Mouse (Mus musculus) embryonic fibroblast, embryonic 13.5 days (primary cell): ENCODE measurements at regions not wholly inside any gene's neighbourhood (a gene's known extent, or its start where the extent isn't known, plus 50 kb on each side); places are given as distances from the start of the nearest gene placed in this dataset.

ENCODE experiments used
- H3K27ac ChIP-seq: 2 replicates; pipeline ENCODE4 v1.5.1; 2012; ENCODE audit warnings: low read length, control low read depth, inconsistent platforms; ENCODE audit not compliant: insufficient read depth
- H3K4me1 ChIP-seq: 2 replicates; pipeline ENCODE4 v1.6.1; 2011; ENCODE audit warnings: low read length; ENCODE audit not compliant: control insufficient read depth, insufficient read depth
- H3K4me3 ChIP-seq: 2 replicates; pipeline ENCODE4 v1.5.1; 2011; ENCODE audit warnings: mild to moderate bottlenecking, control low read depth, low read length; ENCODE audit not compliant: insufficient read depth
- CTCF ChIP-seq: IDR thresholded peaks from 2 replicates; pipeline ENCODE4 v1.5.1; 2011; ENCODE audit warnings: mild to moderate bottlenecking, control low read depth, low read length, moderate library complexity, borderline replicate concordance; ENCODE audit not compliant: insufficient read depth
- POLR2A ChIP-seq: IDR thresholded peaks from 2 replicates; pipeline ENCODE4 v1.6.1; 2011; ENCODE audit warnings: low read depth, mild to moderate bottlenecking, control low read depth, low read length, moderate library complexity

DNA sequence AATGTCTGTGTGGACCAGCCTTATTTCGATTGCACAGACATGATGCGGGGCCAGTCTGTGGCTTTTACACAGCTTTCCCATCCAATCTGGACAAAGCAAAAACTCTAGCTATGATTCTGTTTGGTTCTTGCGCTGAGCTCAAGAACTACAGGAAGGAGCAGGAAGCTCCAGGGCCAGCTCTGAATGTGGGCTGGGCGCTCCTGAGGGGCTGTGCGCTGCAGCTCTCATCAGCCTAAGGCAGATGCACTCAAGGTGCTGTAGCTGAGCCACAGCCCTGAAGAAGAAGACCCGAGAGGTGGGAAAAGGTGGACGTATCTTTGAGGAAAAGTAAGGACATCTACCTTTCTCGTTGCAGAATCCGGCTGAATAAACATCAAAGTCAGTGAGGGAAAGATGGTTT lies 278.2 kb upstream of the Nrsn1 start:
- TF ChIP-seq POLR2A: no peak
- no peak for TF ChIP-seq CTCF
- Histone ChIP-seq H3K4me3 (no peak overlapping the region), H3K4me1 (no peaks in the 10 kb centered on the region), H3K27ac (no peak overlapping the region)

DNA sequence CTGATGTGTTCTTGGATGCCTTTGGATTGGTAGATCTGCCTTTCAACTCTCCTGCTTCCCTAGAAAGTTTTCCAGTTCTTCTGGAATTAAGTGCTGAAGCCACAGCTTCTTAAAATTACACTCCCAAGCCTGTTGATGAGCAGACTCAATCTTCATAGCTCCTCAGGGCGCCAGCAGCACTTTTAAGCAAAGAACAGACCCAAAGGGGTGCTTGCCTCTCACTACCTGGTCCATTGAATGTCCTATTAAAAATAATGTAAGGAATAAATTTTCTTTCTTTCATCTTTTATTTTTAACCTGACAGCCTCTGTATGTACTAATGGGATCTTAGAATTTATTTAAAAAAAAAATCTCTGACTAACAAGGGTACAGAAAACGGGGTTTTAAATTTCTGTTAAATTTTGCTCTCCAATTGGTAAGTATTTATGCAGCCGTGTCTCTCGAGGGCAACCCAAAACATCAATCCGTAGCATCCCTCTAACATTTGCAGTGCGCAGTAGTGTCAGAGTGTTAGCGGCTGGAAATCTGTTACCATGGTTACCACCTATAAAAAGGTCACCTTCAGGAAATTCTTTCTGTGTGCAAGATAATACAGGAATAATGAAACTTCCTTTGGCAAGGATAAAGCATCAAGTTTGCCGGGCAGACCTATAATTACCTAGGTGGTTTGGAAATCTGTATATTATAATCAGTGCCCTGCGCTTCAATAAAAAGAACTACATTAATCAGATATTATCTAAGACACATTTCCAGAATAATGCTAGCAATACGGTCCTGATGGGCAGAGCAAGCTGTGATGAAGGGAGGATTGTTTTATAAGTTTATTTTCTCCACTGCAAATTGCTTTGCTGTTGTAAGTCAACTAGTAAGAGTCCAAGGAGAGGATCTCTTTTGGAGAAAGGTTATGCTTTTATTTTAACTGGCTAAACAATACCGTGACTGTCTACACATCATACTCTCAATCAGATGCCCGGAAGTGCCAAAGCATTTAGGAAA lies 277.1 kb upstream of the Nrsn1 start:
- H3K27ac ChIP-seq: no peak overlapping the region
- TF ChIP-seq CTCF: no peak
- TF ChIP-seq POLR2A: no peak
- H3K4me1 ChIP-seq: no peaks in the 10 kb centered on the region
- no peak overlapping the region for H3K4me3 ChIP-seq

DNA sequence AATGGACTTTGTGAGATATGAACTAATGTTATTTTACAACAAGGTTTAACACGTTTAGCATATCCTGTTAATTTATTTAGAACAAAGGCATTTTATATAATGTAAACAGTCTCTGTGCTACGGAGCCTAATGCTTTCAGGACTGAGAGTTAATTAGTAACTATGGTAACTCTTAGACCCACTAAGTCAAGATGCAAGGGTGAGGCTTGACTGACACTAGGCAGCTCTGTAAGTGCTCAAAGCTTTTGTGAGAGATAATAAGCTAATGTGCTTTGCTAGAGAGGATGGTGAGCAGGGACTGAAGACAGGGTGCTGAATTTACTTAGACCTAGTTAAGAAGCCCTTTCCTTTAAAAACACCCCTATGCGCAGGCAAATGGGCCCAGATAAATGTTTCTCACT lies 253.8 kb upstream of the Nrsn1 start:
- Histone ChIP-seq H3K27ac (no peak overlapping the region), H3K4me3 (no peak overlapping the region), H3K4me1 (no peaks in the 10 kb centered on the region)
- TF ChIP-seq CTCF: no peak
- no peak for TF ChIP-seq POLR2A

DNA sequence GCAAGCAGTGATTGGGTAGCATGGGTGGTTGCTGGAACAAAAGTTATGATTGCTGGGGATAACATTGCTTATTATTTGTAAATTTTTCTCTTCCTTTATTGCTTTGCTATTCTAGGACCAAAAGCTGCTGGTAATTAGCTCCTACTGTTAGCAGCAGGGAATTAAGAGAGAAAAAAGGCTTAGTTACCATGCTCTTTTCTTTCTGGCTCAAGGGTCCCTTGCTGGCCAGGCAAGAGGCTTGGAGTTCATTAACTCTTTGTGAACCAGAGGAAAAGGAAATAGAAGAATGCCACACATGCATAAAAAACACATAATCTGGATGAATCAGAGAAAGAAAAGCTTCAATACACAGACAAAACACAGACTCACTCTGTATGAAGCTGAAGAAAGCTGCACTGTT lies 237.1 kb upstream of the Nrsn1 start:
- H3K4me3 ChIP-seq: no peak overlapping the region
- no peaks in the 10 kb centered on the region for H3K4me1 ChIP-seq
- TF ChIP-seq CTCF (no peak), POLR2A (no peak)
- H3K27ac ChIP-seq: no peak overlapping the region

DNA sequence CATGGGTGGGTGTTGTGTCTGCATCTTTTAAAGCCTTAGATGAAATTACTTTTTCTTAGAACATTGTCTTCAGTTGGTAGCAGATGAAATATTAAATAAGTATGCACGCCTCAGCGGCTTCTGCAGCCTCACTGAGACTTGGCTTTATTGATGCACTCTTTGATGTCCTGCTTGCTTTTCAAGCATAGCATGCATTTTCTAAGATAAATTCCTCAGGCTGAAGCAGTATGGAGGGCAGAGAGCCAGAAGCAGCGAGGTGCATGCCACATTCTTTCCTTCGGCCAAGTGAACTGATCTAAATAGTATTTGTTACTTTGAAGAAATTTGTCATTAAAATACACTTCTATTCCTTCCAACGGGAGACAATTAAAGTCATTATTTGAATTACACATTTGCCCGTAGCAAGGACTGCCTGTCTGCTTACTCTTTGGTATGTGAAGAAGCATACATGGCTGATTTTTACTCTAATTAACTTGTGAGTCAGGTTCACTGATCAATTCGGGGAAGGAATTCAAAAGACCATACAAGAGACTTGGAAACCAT lies 224.3 kb upstream of the Nrsn1 start:
- TF ChIP-seq POLR2A (no peak), CTCF (no peak)
- H3K4me3 ChIP-seq: no peak overlapping the region
- H3K27ac ChIP-seq: no peak overlapping the region
- H3K4me1 ChIP-seq: peaks cover 6% of the 10 kb centered on the region; the same call in 1 of the 2 replicates

DNA sequence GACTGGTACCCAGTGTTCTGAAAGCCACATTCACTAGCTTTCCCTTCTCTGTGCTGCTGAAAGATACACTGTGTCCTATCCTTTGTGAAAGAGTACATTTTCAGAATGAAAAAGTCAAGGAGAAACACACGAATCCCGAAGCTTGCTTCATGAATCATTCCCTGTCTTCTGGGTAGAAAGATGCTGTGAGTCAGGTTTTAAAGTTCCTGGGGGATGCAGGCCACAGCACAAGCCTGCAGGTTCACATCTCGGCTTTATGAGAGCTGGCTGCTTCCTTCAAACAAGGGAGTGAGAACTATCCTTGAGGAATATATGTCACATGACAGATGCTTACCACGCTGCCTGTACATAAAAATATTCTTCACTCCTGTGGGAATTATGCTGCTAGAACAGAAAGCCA lies 219.7 kb upstream of the Nrsn1 start:
- H3K4me1 ChIP-seq: peaks cover 6% of the 10 kb centered on the region; the same call in 1 of the 2 replicates
- TF ChIP-seq POLR2A: no peak
- no peak for TF ChIP-seq CTCF
- peak overlapping the region; percentile 17; the same call in 1 of the 2 replicates for H3K27ac ChIP-seq
- no peak overlapping the region for H3K4me3 ChIP-seq

DNA sequence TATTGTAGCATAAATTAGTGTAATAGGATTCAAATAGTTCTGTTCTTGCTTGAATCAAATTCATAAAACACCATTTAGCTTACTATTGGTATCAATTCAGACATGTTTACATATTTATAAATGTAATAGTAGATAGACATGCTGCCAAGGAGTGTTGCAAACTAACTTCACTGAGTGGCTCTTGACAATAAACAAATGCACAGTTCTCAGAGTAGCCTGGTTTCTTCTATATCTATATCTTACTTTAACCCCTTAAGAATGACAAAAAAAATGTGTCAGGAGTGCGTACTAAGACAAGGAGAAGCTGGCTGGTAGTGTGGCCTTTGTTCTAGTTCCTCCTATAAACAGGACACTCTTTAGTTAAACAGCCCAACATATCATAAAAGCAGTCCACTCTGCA lies 213.0 kb upstream of the Nrsn1 start:
- no peaks in the 10 kb centered on the region for H3K4me1 ChIP-seq
- H3K27ac ChIP-seq: no peak overlapping the region
- TF ChIP-seq POLR2A: no peak
- no peak for TF ChIP-seq CTCF
- H3K4me3 ChIP-seq: no peak overlapping the region

DNA sequence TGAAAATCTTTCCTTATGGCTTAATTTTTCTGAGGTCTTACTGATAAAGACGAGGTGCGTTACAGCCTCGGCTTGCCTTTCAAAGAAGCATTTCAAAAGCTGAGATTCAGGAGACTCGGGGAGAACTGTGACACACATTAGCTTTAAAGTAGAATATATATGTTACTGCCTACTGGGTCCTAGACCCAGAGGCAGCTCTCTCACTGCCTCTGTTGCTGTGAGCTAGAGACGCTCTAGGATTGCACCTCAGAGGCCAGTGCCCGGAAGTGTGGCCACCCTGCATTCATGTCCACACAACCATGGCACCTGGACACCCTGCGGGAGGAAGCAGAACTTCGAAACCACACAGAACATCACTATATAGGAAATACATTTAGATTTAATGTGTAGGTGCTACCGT lies 181.6 kb upstream of the Nrsn1 start:
- TF ChIP-seq POLR2A (no peak), CTCF (no peak)
- 0 out of 2 replicates have a peak, but pooled peaks cover 1% of the 10 kb centered on the region for H3K4me1 ChIP-seq
- H3K4me3 ChIP-seq: no peak overlapping the region
- no peak overlapping the region for H3K27ac ChIP-seq

DNA sequence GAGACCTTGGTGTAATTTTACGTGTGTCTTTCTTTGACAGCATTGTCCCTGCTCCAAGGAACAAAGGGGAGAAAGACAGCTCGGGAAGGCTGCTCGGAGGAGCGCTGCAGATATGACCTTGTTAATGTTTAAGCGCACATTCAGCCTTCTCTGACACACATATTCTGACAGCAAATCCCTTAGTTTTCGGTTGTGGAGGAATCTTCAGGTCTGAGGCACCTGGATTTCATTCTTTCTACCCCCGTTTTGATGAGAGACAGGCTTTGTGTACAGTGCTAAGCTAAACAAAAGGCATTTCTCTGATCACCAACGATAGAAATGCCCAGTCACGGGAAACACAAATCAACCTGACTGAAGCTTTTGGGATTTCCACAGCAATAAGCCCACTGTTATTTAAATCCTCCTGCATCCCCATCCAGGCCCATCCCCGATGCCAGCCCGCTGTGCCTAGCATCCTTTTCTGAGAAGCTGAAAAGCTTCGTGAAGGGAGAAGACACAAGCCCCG lies 181.1 kb upstream of the Nrsn1 start:
- 0 out of 2 replicates have a peak, but pooled peaks cover 1% of the 10 kb centered on the region for H3K4me1 ChIP-seq
- H3K27ac ChIP-seq: no peak overlapping the region
- TF ChIP-seq POLR2A: no peak
- TF ChIP-seq CTCF: no peak
- H3K4me3 ChIP-seq: no peak overlapping the region

DNA sequence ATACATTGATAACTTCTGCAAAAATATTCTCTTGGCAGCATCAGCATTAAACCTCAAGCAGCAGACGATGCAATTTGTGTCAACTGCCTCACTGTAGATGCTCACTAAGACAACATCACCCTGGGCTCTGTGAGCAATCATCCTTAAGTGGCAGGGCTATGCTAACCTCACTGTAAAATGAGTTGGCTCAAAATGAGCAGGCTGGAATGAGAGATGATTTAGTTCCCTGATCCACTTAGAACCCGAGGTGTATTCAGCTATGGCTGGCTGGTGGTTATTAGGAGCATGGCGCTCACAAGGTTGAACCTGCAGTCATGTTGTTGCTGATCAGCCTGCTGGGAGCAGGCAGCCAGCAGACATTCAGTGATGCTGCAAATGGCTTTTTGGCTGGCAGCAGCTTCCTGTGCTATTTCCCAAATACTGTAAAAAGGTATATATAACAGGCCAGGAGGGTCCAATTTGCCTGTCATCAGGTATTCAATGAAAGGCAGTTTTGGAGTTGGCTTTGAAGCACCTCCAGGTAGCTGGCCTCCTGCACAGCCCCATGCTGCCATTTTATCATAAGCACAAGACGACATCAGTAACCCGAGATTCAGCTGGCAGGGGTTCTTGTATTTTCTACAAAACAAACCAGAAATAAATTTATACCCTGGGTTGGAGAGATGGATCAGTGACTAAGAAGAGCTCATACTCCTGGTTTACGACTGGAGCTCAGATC lies 159.6 kb upstream of the Nrsn1 start:
- Histone ChIP-seq H3K4me1 (no peaks in the 10 kb centered on the region), H3K27ac (no peak overlapping the region), H3K4me3 (no peak overlapping the region)
- TF ChIP-seq POLR2A (no peak), CTCF (no peak)
